Mouse (Mus musculus) hindbrain, embryonic 11.5 days (tissue): ENCODE measurements around the gene Smim14. TPM values are rescaled to one million over a fixed set of nuclear protein-coding genes. Genes with fewer than 3 reads are reported as not detected.

Experiments used
- ATAC-seq: fragments of 200-750 bp; cut with Nextera tagmentation; 2 replicates; pipeline ENCODE4 v1.8.0; 2017; ENCODE audit warnings: mild to moderate bottlenecking, moderate TSS enrichment, moderate library complexity; ENCODE audit not compliant: low FRiP score
- DNase-seq: peaks from one replicate; pipeline ENCODE4 v3.0.0-alpha.2; 2015; ENCODE audit warnings: low spot score
- H3K27ac ChIP-seq: fragments of 300-500 bp; sonication (generic); 2 replicates; pipeline ENCODE4 v1.5.1; 2014; ENCODE audit warnings: mild to moderate bottlenecking, low read depth, low read length
- H3K27me3 ChIP-seq: fragments of 300-500 bp; sonication (generic); 2 replicates; pipeline ENCODE4 v1.6.1; 2014; ENCODE audit warnings: mild to moderate bottlenecking, low read length, moderate library complexity, mixed read lengths; ENCODE audit not compliant: control insufficient read depth, insufficient read depth
- H3K36me3 ChIP-seq: fragments of 300-500 bp; sonication (generic); 2 replicates; pipeline ENCODE4 v1.6.1; 2014; ENCODE audit warnings: mild to moderate bottlenecking, low read length, moderate library complexity, mixed read lengths; ENCODE audit not compliant: control insufficient read depth, insufficient read depth
- H3K4me1 ChIP-seq: fragments of 300-500 bp; sonication (generic); replicated peaks from 2 replicates; pipeline ENCODE4 v1.6.1; 2014; ENCODE audit warnings: low read length, mixed read lengths; ENCODE audit not compliant: control insufficient read depth, insufficient read depth
- H3K4me2 ChIP-seq: fragments of 300-500 bp; sonication (generic); replicated peaks from 2 replicates; pipeline ENCODE4 v1.6.1; 2014; ENCODE audit warnings: mild to moderate bottlenecking, low read depth, low read length
- H3K4me3 ChIP-seq: fragments of 300-500 bp; sonication (generic); 2 replicates; pipeline ENCODE4 v1.5.1; 2014; ENCODE audit warnings: low read depth, low read length
- H3K9ac ChIP-seq: fragments of 300-500 bp; sonication (generic); 2 replicates; pipeline ENCODE4 v1.6.1; 2014; ENCODE audit warnings: low read depth, low read length
- H3K9me3 ChIP-seq: fragments of 300-500 bp; sonication (generic); 2 replicates; pipeline ENCODE4 v1.6.1; 2016; ENCODE audit warnings: low read length; ENCODE audit not compliant: control insufficient read depth
- WGBS: fragments of 180-500 bp; shearing (Covaris S2); extraction: QIAGEN DNeasy Blood & Tissue Kit; methylation state at CpG from one replicate; pipeline ENCODE4 v1.1.7; 2014; 5-methylcytosine and 5-hydroxymethylcytosine counted together
- polyA plus RNA-seq: library from polyadenylated mRNA; unstranded; fragments of >200 nt; fragmentation: Nextera tagmentation; extraction: Ambion mirVana; gene quantifications from 2 replicates; pipeline ENCODE4 v1.2.1, GENCODE M21; 2014

Smim14 gene
- polyA plus RNA-seq = 109 and 111 TPM in 2 replicates

DNA sequence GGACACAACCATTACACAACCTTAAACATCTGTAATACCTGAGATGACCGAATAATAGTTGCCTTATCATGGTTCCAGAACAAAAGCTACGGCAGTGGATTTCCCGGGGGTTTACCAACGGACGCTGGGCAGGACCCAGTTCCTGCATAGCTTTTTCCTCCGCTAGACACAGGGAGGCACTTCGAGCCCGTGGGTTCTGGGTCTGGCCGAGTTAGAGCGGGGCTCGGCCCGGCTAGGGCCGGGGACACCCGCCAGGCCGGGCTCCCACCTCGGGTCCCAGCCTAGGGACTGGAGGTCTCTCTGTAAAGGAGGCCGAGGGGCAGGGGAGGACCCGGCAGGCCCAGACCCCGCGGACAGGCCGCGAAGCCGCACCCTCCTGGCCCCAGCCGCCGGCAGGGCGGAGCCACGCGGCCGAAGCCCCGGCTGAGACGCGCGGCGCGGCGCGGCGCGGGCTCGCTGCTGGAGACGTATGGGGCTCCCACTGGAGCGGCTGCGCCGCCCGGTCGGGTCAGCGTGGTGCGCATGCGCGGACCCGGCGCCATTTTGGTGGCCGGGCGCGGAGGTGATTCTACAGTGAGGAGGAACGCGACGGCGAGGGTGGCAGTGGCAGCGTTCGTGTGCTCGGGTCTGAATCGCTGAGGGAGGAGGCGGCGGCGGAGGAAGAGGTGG is at the start of gene Smim14, which contains the start of gene Ube2k:
TSS of gene Smim14 (minus strand) at position 434 of the 669 bp plus-strand sequence.
TSS of gene Ube2k (plus strand) at position 483 of the 669 bp plus-strand sequence.
- DNase-seq = peak; percentile 96
- Histone ChIP-seq H3K4me2 (peak within 1 kb of the TSS; percentile 74), H3K36me3 (no peaks in the 10 kb centered on the region), H3K27ac (peak within 1 kb of the TSS; percentile 87), H3K4me1 (no peaks in the 10 kb centered on the region; the same call in 1 of the 2 replicates), H3K27me3 (no peaks in the 10 kb centered on the region), H3K9me3 (no peaks in the 10 kb centered on the region), H3K4me3 (peak within 1 kb of the TSS; percentile 80), H3K9ac (peak within 1 kb of the TSS; percentile 94)
- WGBS = under 1% methylated on average over 65 of the region's 66 CpGs
- peak; percentile 95 for ATAC-seq

DNA sequence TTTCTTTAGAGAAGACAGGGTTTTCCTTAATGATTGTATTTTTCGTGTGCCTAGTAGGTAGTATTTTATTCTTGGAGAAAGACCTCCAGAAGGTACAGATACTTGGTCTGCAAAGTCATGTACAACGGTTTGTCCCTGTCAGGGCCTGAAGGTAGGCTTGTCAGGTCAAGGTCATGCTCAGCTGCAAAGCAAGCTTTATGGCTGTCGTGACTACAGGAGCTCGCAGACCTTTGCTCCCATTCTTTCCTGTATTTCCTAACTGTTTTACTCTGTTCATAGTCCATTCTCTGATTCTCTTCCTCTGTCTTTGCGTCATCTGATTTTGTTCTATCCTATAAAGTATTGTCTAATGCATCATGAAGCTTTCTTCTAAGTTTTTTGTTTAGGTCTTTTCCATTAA is 49.3 kb upstream of the Smim14 start:
- Histone ChIP-seq H3K4me2 (no peak overlapping the region), H3K27ac (no peak overlapping the region), H3K9me3 (no peaks in the 10 kb centered on the region), H3K4me1 (no peaks in the 10 kb centered on the region), H3K36me3 (0 out of 2 replicates have a peak, but pooled peaks cover 2% of the 10 kb centered on the region), H3K4me3 (no peak overlapping the region), H3K9ac (no peak overlapping the region), H3K27me3 (no peaks in the 10 kb centered on the region)
- WGBS = 93% methylated on average over 5 of the region's 5 CpGs
- no peak for ATAC-seq
- DNase-seq = no peak

DNA sequence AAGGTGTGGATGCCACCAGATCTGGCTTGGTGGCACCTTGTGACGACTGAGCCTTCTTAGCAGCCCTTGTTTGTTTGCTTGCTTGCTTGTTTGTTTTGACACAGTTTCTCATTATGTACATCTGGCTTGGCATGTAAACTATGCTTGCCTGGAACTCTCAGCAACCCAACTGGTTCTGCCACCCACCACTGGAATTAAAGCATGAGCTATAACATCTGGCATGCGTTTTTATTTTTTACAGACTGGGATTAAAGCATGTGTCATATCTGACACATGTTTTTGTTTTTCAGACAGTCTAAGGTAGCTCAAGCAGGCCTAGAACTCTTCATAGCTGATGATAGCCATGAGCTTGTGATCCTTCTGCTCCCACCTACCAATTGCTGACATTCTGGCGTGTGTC is 41.6 kb upstream of the Smim14 start:
- ATAC-seq = no peak
- Histone ChIP-seq H3K4me2 (no peak overlapping the region), H3K9me3 (no peaks in the 10 kb centered on the region), H3K36me3 (0 out of 2 replicates have a peak, but pooled peaks cover 2% of the 10 kb centered on the region), H3K27ac (no peak overlapping the region), H3K9ac (no peak overlapping the region), H3K27me3 (no peaks in the 10 kb centered on the region), H3K4me1 (no peaks in the 10 kb centered on the region), H3K4me3 (no peak overlapping the region)
- no peak for DNase-seq
- 89% methylated on average over 3 of the region's 3 CpGs for WGBS

DNA sequence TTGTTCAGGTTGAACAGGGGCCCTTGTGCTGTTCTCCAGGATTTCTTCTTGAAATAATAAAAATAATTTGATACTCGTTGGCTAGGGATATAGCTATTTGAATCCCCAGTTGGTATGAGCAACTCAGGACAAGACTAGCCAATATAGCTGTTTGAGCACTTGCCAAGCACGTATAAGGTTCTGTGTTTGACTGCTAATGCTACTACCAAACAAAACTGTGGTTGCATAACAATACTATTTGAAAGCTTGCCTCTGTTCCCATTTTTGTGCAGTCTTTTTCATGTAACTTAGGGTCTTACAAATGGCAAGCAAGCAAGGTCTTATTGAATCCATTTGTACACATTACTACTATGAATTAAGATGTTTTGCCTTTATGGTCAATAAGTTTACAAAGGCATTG is 38.9 kb upstream of the Smim14 start:
- Histone ChIP-seq H3K4me1 (no peaks in the 10 kb centered on the region), H3K9me3 (no peaks in the 10 kb centered on the region), H3K4me3 (no peak overlapping the region), H3K36me3 (no peaks in the 10 kb centered on the region), H3K27me3 (no peaks in the 10 kb centered on the region), H3K27ac (no peak overlapping the region), H3K4me2 (no peak overlapping the region), H3K9ac (no peak overlapping the region)
- DNase-seq = no peak
- ATAC-seq = no peak
- WGBS = 89% methylated on average over 2 of the region's 2 CpGs

DNA sequence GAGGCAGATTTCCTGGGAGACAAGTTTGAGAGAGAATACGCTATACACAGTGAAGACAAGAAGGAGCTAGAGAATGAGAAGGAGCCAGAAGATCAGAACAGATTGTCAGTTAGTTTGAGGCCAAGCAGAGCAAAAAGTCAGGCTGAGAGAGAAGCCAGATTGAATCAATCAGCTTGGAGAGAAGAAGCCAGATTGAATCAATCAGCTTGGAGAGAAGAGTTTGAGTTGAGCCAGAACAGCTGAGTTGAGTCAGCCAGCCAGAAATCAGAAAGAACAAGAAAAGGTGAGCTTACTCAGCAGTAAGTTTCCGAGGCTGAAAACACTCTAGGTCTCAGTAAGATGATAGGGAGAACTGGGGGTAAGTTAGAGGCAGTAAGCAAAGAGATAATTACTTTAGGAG is 37.9 kb upstream of the Smim14 start:
- H3K4me2 ChIP-seq = no peak overlapping the region
- ATAC-seq = no peak
- no peak overlapping the region for H3K9ac ChIP-seq
- no peaks in the 10 kb centered on the region for H3K27me3 ChIP-seq
- no peak overlapping the region for H3K4me3 ChIP-seq
- no peaks in the 10 kb centered on the region for H3K36me3 ChIP-seq
- no peak overlapping the region for H3K27ac ChIP-seq
- H3K4me1 ChIP-seq = no peaks in the 10 kb centered on the region
- 92% methylated on average over 2 of the region's 2 CpGs for WGBS
- DNase-seq = no peak
- H3K9me3 ChIP-seq = no peaks in the 10 kb centered on the region

DNA sequence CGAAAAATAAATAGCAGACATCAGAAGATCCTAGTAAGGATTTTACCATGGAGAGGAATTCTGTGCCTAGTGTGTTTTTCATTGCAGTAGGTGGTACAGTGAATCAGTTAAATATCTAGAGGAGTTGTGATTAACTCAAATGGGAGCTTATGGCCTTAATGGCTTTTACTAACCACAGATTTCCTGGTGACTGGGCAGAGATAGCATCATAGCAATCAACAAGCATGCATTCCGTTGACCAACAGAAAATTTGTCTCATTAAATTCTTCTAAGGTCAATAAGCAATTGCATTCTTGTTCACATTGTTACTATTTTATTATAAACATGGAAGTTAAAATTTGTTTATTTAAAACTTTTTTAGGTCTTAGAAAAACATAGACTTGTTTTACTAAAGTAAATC is 28.5 kb upstream of the Smim14 start:
- Histone ChIP-seq H3K4me3 (no peak overlapping the region), H3K4me2 (no peak overlapping the region), H3K9ac (no peak overlapping the region), H3K27ac (no peak overlapping the region), H3K4me1 (no peaks in the 10 kb centered on the region), H3K36me3 (no peaks in the 10 kb centered on the region), H3K27me3 (no peaks in the 10 kb centered on the region), H3K9me3 (no peaks in the 10 kb centered on the region)
- WGBS = 87% methylated on average over 2 of the region's 2 CpGs
- DNase-seq (no peak), ATAC-seq (no peak)

DNA sequence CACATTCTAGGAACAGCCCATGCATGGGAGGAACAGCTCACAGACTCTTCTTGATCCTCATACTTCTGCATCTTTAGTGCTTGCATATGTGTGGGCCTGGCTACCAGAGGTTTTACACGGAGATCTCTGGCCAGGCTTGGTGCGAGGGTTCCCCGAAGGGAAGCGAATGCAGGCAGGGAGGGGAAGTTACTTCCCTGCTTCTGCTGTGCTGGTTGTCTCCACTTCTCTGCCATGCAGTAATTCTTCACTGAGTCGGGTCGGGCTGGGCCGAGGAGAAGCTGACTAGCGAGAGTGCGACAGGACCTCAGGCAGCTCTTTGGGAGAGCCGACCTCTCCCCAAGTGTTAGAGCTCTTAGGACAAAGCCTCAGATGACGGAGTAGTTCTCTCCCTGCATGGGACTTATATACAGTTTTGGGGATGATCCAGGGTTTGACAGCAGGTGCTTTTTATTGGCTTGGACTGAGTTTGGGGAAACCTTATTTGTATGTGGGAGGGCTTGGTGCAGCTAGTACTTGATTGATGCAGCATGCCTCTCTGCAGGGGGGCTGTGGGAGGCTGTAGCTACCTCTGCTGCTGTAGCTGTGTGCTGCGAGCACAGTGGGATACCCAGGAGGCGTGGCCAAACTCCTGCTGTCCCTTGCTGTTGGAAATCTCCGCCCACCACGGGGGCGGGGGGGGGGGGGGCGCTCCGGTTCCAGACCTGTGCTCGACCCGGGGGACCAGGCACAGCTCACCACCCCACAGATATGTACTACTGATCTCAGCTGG is 24.3 kb upstream of the Smim14 start:
- Histone ChIP-seq H3K9ac (no peak overlapping the region), H3K27ac (no peak overlapping the region), H3K4me1 (no peaks in the 10 kb centered on the region), H3K9me3 (no peaks in the 10 kb centered on the region), H3K36me3 (no peaks in the 10 kb centered on the region), H3K27me3 (no peaks in the 10 kb centered on the region), H3K4me2 (no peak overlapping the region), H3K4me3 (no peak overlapping the region)
- DNase-seq (peak; percentile 40), ATAC-seq (0 out of 2 replicates have a peak, but pooled peaks have one; percentile 45)
- WGBS = 21% methylated on average over 20 of the region's 20 CpGs

DNA sequence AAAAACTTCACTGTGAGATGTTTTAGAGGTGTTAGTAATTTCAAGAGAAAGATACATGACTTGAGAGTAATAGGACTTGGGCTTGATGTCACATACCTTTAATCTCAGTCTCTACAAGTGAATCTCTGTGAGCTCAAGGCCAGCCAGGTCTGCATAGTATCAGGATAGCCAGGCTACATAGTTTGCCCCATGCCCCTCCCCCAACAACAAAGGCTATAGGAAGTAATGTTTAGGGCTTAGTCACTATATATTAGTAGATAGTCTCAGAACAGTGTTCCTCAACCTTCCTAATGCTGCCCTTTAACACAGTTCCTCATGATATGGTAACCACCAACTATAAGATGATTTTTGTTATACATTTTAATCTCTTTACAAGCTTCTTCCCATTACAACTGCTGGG is 20.1 kb upstream of the Smim14 start:
- H3K27me3 ChIP-seq = no peaks in the 10 kb centered on the region
- ATAC-seq = no peak
- no peaks in the 10 kb centered on the region for H3K36me3 ChIP-seq
- H3K4me2 ChIP-seq = no peak overlapping the region
- no peak overlapping the region for H3K27ac ChIP-seq
- no peaks in the 10 kb centered on the region for H3K9me3 ChIP-seq
- H3K4me3 ChIP-seq = no peak overlapping the region
- no peak for DNase-seq
- no peaks in the 10 kb centered on the region for H3K4me1 ChIP-seq
- H3K9ac ChIP-seq = no peak overlapping the region

DNA sequence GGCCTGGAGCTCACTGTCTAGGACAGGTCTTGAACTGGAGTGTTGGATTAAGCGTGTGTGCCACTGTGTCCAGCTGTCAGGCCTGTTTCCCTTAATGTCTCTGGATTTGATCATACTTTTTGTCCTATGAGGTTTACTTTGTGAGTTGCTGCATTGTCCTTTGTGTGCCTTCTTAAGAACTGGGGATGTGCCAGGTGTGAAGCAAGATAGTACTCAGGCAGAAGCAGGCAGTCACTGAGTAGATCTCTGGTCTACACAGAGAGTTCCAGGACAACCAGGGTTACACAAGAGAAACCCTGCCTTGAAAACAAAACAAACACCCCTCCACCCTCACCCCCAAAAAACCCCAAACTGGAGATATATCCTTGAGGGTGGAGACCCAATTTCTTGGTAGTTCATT is 12.7 kb upstream of the Smim14 start:
- no peak overlapping the region for H3K27ac ChIP-seq
- H3K9ac ChIP-seq = no peak overlapping the region
- H3K27me3 ChIP-seq = no peaks in the 10 kb centered on the region
- H3K4me1 ChIP-seq = no peaks in the 10 kb centered on the region
- ATAC-seq (no peak), DNase-seq (no peak)
- H3K4me2 ChIP-seq = no peak overlapping the region
- no peak overlapping the region for H3K4me3 ChIP-seq
- 97% methylated on average over 1 of the region's 1 CpGs for WGBS
- no peaks in the 10 kb centered on the region for H3K9me3 ChIP-seq
- no peaks in the 10 kb centered on the region for H3K36me3 ChIP-seq
